Mouse (Mus musculus): ENCODE data around the gene Dbt.

DNA sequence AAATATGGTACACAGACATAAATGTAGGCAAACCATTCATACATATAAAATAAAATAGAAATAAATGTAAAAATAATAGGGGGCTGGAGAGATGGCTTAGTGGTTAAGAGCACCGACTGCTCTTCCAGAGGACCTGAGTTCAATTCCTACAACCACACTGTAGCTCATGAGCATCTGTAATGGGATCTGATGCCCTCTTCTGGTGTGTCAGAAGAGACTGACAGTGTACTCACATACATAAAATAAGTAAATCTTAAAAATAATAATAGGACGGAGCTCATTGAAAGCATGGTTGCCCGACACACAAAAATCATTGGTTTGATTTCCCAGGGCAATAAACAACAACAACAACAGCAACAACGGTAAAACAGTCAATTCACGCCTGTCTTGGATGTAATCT is 21.9 kb upstream of the Dbt start:
- TF ChIP-seq FLI1 (IDR thresholded peaks at IDR 0.05; ENCODE audit: low read length) (no peak), GATA1 (IDR thresholded peaks at IDR 0.05; ENCODE audit: borderline replicate concordance, low read length) (no peak)

Data from megakaryocyte, embryonic 14.5 days (primary cell).